Mouse (Mus musculus) ES-Bruce4 (cell line): ENCODE data around the gene Hspa13. TPM values are rescaled to one million over a fixed set of nuclear protein-coding genes. Genes with fewer than 3 reads are reported as not detected.

Source experiments
- H3K27ac ChIP-seq: 2 replicates; pipeline ENCODE4 v1.5.1; 2012; ENCODE audit warnings: low read length, inconsistent platforms; ENCODE audit not compliant: insufficient read depth
- H3K27me3 ChIP-seq: 2 replicates; pipeline ENCODE4 v1.6.1; 2012; ENCODE audit warnings: mild to moderate bottlenecking, low read length, inconsistent platforms; ENCODE audit not compliant: control insufficient read depth, poor library complexity, insufficient read depth, severe bottlenecking
- H3K36me3 ChIP-seq: 2 replicates; pipeline ENCODE4 v1.6.1; 2012; ENCODE audit warnings: inconsistent platforms, mild to moderate bottlenecking, low read length, moderate library complexity; ENCODE audit not compliant: control insufficient read depth, poor library complexity, insufficient read depth, severe bottlenecking
- H3K4me1 ChIP-seq: one replicate; pipeline ENCODE4 v1.8.1; 2011; ENCODE audit warnings: low read length; ENCODE audit not compliant: control insufficient read depth, insufficient read depth
- H3K4me3 ChIP-seq: 2 replicates; pipeline ENCODE4 v1.5.1; 2011; ENCODE audit warnings: low read depth, mild to moderate bottlenecking, low read length
- H3K9ac ChIP-seq: 2 replicates; pipeline ENCODE4 v1.6.1; 2012; ENCODE audit warnings: low read depth, mild to moderate bottlenecking, inconsistent platforms; ENCODE audit not compliant: poor library complexity, severe bottlenecking
- H3K9me3 ChIP-seq: replicated peaks from 2 replicates; pipeline ENCODE4 v1.6.1; 2012; ENCODE audit warnings: mild to moderate bottlenecking, low read length, inconsistent platforms; ENCODE audit not compliant: control insufficient read depth, poor library complexity, insufficient read depth, severe bottlenecking
- CTCF ChIP-seq: IDR thresholded peaks from one replicate; pipeline ENCODE4 v1.8.1; 2011; ENCODE audit warnings: low read depth, low read length
- EP300 ChIP-seq: IDR thresholded peaks from 2 replicates; pipeline ENCODE4 v1.6.1; 2011; ENCODE audit warnings: low read depth, low read length; ENCODE audit not compliant: insufficient read depth
- POLR2A ChIP-seq: IDR thresholded peaks from one replicate; pipeline ENCODE4 v1.8.1; 2011; ENCODE audit warnings: low read length; ENCODE audit not compliant: insufficient read depth
- polyA plus RNA-seq: library from polyadenylated mRNA; stranded (reverse); fragments of >200 nt; gene quantifications from 2 replicates; pipeline ENCODE4 v1.2.4, GENCODE M21; 2011; ENCODE audit warnings: low read depth; ENCODE audit not compliant: missing spikeins, insufficient read depth, insufficient read length

Hspa13 gene
- polyA plus RNA-seq, result 12.6 and 13.2 TPM in 2 replicates

DNA sequence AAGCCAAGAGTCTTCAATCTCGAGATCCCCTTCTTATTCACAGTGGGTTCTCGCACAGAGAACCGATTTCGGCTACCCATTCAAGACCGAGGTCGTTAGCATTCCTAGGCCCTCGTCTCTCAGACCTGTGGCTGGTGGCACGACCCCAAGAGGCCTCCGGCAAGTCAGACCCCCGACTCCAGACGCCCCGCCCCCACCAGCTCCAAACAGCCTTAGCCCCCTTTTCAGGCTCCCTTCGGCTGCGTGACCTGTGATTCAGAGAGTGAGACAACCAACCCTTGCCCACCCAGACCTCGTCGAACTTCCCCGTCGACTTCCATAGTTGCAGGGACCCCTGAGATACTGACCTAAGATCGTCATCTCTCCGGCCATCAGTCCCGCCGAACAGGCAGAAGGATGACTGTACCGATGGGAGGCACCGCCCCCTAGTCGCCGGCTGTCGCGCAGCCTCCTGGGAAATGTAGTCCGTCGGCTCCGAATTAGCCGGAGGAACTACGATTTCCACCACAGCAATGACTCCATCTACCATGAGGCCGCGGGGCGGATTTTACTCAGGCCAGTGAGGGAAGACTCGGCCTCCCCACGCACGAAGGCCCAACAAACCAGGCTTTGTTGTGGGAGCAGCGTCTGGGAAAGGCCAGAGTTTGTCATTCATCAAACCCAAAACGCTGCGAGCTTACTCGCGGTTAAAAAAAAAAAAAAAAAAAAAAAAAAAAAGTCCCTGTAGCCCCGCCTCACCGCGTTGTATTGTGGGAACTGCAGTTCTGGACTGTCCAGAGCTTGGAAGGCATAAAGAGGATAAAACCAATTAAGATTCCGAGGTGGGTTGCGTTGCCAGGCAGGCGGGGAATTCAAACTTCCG lies at the start of gene Hspa13:
Gene Hspa13, minus strand, starts transcription at position 717 of the 862 bp plus-strand sequence.
- Histone ChIP-seq H3K27ac (0 out of 2 replicates have a peak within 1 kb of the TSS, but pooled peaks have one; percentile 63), H3K4me3 (peak within 1 kb of the TSS; percentile 100), H3K4me1 (no peaks in the 10 kb centered on the region), H3K9ac (peak within 1 kb of the TSS; percentile 71), H3K9me3 (no peaks in the 10 kb centered on the region), H3K36me3 (peaks cover 4% of the 10 kb centered on the region; the same call in 1 of the 2 replicates), H3K27me3 (no peaks in the 10 kb centered on the region)
- TF ChIP-seq POLR2A, result peak; percentile 19
- TF ChIP-seq EP300, result no peak

- Histone ChIP-seq H3K4me1 (no peaks in the 10 kb centered on the region), H3K9ac (no peak overlapping the region), H3K9me3 (no peaks in the 10 kb centered on the region), H3K27me3 (no peaks in the 10 kb centered on the region), H3K4me3 (no peak overlapping the region), H3K27ac (no peak overlapping the region), H3K36me3 (no peaks in the 10 kb centered on the region)
- TF ChIP-seq CTCF (peak; percentile 5), EP300 (no peak)
These were observed 12.4 kb upstream of the Hspa13 start for GRCm38 (mm10) chr16:75779271-75779670.

DNA sequence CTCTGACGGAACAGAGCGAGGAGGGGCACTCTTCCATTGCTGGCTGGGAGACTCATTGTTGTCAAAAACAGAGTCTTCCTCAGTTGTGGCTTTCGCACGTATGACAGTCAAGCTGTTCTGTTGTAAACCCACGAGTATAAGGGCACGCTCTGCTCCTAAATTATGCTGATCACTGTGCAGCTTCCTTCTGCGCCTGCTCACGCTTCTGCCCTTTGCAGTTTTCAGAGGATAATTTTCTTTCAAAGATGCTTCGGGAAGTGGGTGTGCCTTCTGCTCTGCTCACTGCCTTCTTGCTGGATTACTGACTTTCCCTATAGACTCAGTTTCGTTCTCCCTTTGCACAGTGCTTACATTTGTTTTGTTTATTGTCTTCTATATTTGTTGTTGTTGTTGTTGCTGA lies 6.3 kb upstream of the Hspa13 start:
- no peak for TF ChIP-seq POLR2A
- no peak for TF ChIP-seq CTCF
- no peak for TF ChIP-seq EP300
- Histone ChIP-seq H3K4me1 (no peaks in the 10 kb centered on the region), H3K9me3 (no peaks in the 10 kb centered on the region), H3K27me3 (no peaks in the 10 kb centered on the region), H3K4me3 (no peak overlapping the region), H3K36me3 (no peaks in the 10 kb centered on the region), H3K9ac (no peak overlapping the region), H3K27ac (no peak overlapping the region)

- Histone ChIP-seq H3K27me3 (no peaks in the 10 kb centered on the region), H3K36me3 (peaks cover 4% of the 10 kb centered on the region; the same call in 1 of the 2 replicates), H3K27ac (no peak overlapping the region), H3K9ac (peak overlapping the region; percentile 71), H3K4me3 (peak overlapping the region; percentile 89), H3K4me1 (no peaks in the 10 kb centered on the region), H3K9me3 (no peaks in the 10 kb centered on the region)
- TF ChIP-seq POLR2A (peak; percentile 13), EP300 (no peak), CTCF (no peak)
These were observed 522 bp upstream of the Hspa13 start for GRCm38 (mm10) chr16:75767250-75768002.

- Histone ChIP-seq H3K27ac (no peak overlapping the region), H3K4me3 (no peak overlapping the region), H3K27me3 (no peaks in the 10 kb centered on the region), H3K9ac (no peak overlapping the region), H3K4me1 (peaks cover 4% of the 10 kb centered on the region), H3K36me3 (peaks cover 3% of the 10 kb centered on the region), H3K9me3 (no peaks in the 10 kb centered on the region)
- no peak for TF ChIP-seq POLR2A
- no peak for TF ChIP-seq CTCF
These were observed 14.0 kb downstream of the Hspa13 start for GRCm38 (mm10) chr16:75752876-75753275.

- Histone ChIP-seq H3K27ac (no peak overlapping the region), H3K27me3 (no peaks in the 10 kb centered on the region), H3K9ac (no peak overlapping the region), H3K36me3 (no peaks in the 10 kb centered on the region), H3K4me1 (peaks cover 4% of the 10 kb centered on the region), H3K4me3 (no peak overlapping the region), H3K9me3 (no peaks in the 10 kb centered on the region)
- TF ChIP-seq EP300 (no peak), CTCF (no peak), POLR2A (no peak)
These were observed 16.8 kb downstream of the Hspa13 start for GRCm38 (mm10) chr16:75750103-75750502.
